Mouse (Mus musculus) cerebellum, adult 11-12 months (tissue): ENCODE measurements around the gene Fbxo42.
"Not testable (repeated sequence)": the region's sequence is repeated elsewhere in the genome, so short reads cannot be mapped to it uniquely, and the experiment has no call there.

Experiments used
- DNase-seq: peaks from one replicate; pipeline ENCODE4 v3.0.0; 2022

Fbxo42 gene

GRCm38 (mm10) chr4:141137740-141138139, 10.0 kb upstream of the Fbxo42 start:
- DNase-seq = peak; percentile 11

GRCm38 (mm10) chr4:141138425-141139115, 9.1 kb upstream of the Fbxo42 start:
- DNase-seq = no peak

- DNase-seq = peak; percentile 99
Measured at GRCm38 (mm10) chr4:141139116-141139970, 8.4 kb upstream of the Fbxo42 start, which contains the start of gene Szrd1. Szrd1 (minus strand) TSS chr4:141139775.

GRCm38 (mm10) chr4:141140354-141140753, 7.4 kb upstream of the Fbxo42 start:
- not testable (repeated sequence) for DNase-seq

GRCm38 (mm10) chr4:141140967-141141366, 6.7 kb upstream of the Fbxo42 start:
- peak; percentile 44 for DNase-seq

- peak; percentile 71 for DNase-seq
Measured at GRCm38 (mm10) chr4:141142285-141142811, 5.4 kb upstream of the Fbxo42 start.

GRCm38 (mm10) chr4:141145124-141145523, 2.6 kb upstream of the Fbxo42 start:
- DNase-seq = not testable (repeated sequence)

- DNase-seq = no peak
Measured at GRCm38 (mm10) chr4:141146491-141147033, 1.2 kb upstream of the Fbxo42 start.

GRCm38 (mm10) chr4:141148009-141148801, 492 bp downstream of the Fbxo42 start:
- DNase-seq = peak; percentile 56

GRCm38 (mm10) chr4:141149116-141149515, 1.4 kb downstream of the Fbxo42 start:
- no peak for DNase-seq

- DNase-seq = no peak
Measured at GRCm38 (mm10) chr4:141157485-141157884, 9.8 kb downstream of the Fbxo42 start.

GRCm38 (mm10) chr4:141158609-141159008, 10.9 kb downstream of the Fbxo42 start:
- DNase-seq = no peak

- no peak for DNase-seq
Measured at GRCm38 (mm10) chr4:141159093-141159492, 11.4 kb downstream of the Fbxo42 start.

GRCm38 (mm10) chr4:141159666-141160065, 12.0 kb downstream of the Fbxo42 start:
- no peak for DNase-seq

GRCm38 (mm10) chr4:141160193-141160592, 12.5 kb downstream of the Fbxo42 start:
- no peak for DNase-seq

GRCm38 (mm10) chr4:141161699-141162208, 14.0 kb downstream of the Fbxo42 start:
- DNase-seq = no peak

GRCm38 (mm10) chr4:141163729-141164128, 16.0 kb downstream of the Fbxo42 start:
- DNase-seq = no peak

- no peak for DNase-seq
Measured at GRCm38 (mm10) chr4:141165744-141166292, 18.1 kb downstream of the Fbxo42 start.

- no peak for DNase-seq
Measured at GRCm38 (mm10) chr4:141167156-141167555, 19.4 kb downstream of the Fbxo42 start.

- no peak for DNase-seq
Measured at GRCm38 (mm10) chr4:141172121-141172520, 24.4 kb downstream of the Fbxo42 start.

GRCm38 (mm10) chr4:141175783-141176182, 28.1 kb downstream of the Fbxo42 start:
- DNase-seq = no peak

GRCm38 (mm10) chr4:141176328-141176838, 28.7 kb downstream of the Fbxo42 start:
- no peak for DNase-seq
